Mouse (Mus musculus): Measurements from ENCODE around the gene Foxo1. TPM values are rescaled to one million over a fixed set of nuclear protein-coding genes. Genes with fewer than 3 reads are reported as not detected.

Gene Foxo1
- total RNA-seq, 2 experiments from 2014 or later, result 9.0 to 14.9 TPM

- intact Hi-C loops (cut with DNase I), result loop anchor here (5.0 to 10.0 kb wide), 4 partner anchors 136 to 1188 kb away; no protein-coding TSS in a partner anchor
- DNase-seq (ENCODE audit: low spot score in 2 of 2), result no peak
Measured at GRCm38 (mm10) chr3:52266606-52267160, 1.5 kb upstream of the Foxo1 start.

GRCm38 (mm10) chr3:52267293-52267651 lies 864 bp upstream of the Foxo1 start:
- intact Hi-C loops (cut with DNase I), result loop anchor here (5.0 to 10.0 kb wide), 4 partner anchors 135 to 1188 kb away; no protein-coding TSS in a partner anchor
- DNase-seq (ENCODE audit: low spot score in 2 of 2), result no peak

- DNase-seq (ENCODE audit: low spot score in 2 of 2), result no peak
- intact Hi-C loops (cut with DNase I), result loop anchor here (5.0 to 10.0 kb wide), 4 partner anchors 134 to 1186 kb away; no protein-coding TSS in a partner anchor
Measured at GRCm38 (mm10) chr3:52268487-52268736, 276 bp downstream of the Foxo1 start.

GRCm38 (mm10) chr3:52268737-52269513 lies 789 bp downstream of the Foxo1 start:
- intact Hi-C loops (cut with DNase I), result loop anchor here (5.0 to 10.0 kb wide), 4 partner anchors 133 to 1186 kb away; no protein-coding TSS in a partner anchor
- DNase-seq (ENCODE audit: low spot score in 2 of 2), result no peak

- peak; percentile 33 to 40 for DNase-seq (ENCODE audit: low spot score in 2 of 2)
- intact Hi-C loops (cut with DNase I), result loop anchor here (5.0 to 10.0 kb wide), 6 partner anchors 73 to 1185 kb away; no protein-coding TSS in a partner anchor
Measured at GRCm38 (mm10) chr3:52269514-52270351, 1.6 kb downstream of the Foxo1 start.

- intact Hi-C loops (cut with DNase I), result loop anchor here (5.0 kb wide), 2 partner anchors 72 to 232 kb away; no protein-coding TSS in a partner anchor
- DNase-seq (ENCODE audit: low spot score in 2 of 2), result no peak
Measured at GRCm38 (mm10) chr3:52270511-52270910, 2.4 kb downstream of the Foxo1 start.

- DNase-seq (ENCODE audit: low spot score in 2 of 2), result no peak
- intact Hi-C loops (cut with DNase I), result loop anchor here (5.0 kb wide), 2 partner anchors 71 to 231 kb away; no protein-coding TSS in a partner anchor
Measured at GRCm38 (mm10) chr3:52271376-52271775, 3.2 kb downstream of the Foxo1 start.

GRCm38 (mm10) chr3:52272376-52272865 lies 4.3 kb downstream of the Foxo1 start:
- intact Hi-C loops (cut with DNase I), result loop anchor here (5.0 kb wide), 2 partner anchors 70 to 230 kb away; no protein-coding TSS in a partner anchor
- no peak for DNase-seq (ENCODE audit: low spot score in 2 of 2)

- intact Hi-C loops (cut with DNase I), result loop anchor here (5.0 kb wide), 2 partner anchors 68 to 228 kb away; no protein-coding TSS in a partner anchor
- DNase-seq (ENCODE audit: low spot score in 2 of 2), result no peak
Measured at GRCm38 (mm10) chr3:52274475-52274874, 6.3 kb downstream of the Foxo1 start.

- no peak for DNase-seq (ENCODE audit: low spot score in 2 of 2)
- intact Hi-C loops (cut with DNase I), result no loop called here
Measured at GRCm38 (mm10) chr3:52275037-52275555, 7.0 kb downstream of the Foxo1 start.

GRCm38 (mm10) chr3:52280681-52281080 lies 12.5 kb downstream of the Foxo1 start:
- intact Hi-C loops (cut with DNase I), result no loop called here
- DNase-seq (ENCODE audit: low spot score in 2 of 2), result no peak

GRCm38 (mm10) chr3:52281882-52282281 lies 13.7 kb downstream of the Foxo1 start:
- no peak for DNase-seq (ENCODE audit: low spot score in 2 of 2)
- intact Hi-C loops (cut with DNase I), result no loop called here

- intact Hi-C loops (cut with DNase I), result no loop called here
- DNase-seq (ENCODE audit: low spot score in 2 of 2), result no peak
Measured at GRCm38 (mm10) chr3:52282369-52282768, 14.2 kb downstream of the Foxo1 start.

- no peak for DNase-seq (ENCODE audit: low spot score in 2 of 2)
- intact Hi-C loops (cut with DNase I), result no loop called here
Measured at GRCm38 (mm10) chr3:52283521-52283920, 15.4 kb downstream of the Foxo1 start.

GRCm38 (mm10) chr3:52290811-52291210 lies 22.7 kb downstream of the Foxo1 start:
- intact Hi-C loops (cut with DNase I), result no loop called here
- no peak for DNase-seq (ENCODE audit: low spot score in 2 of 2)

GRCm38 (mm10) chr3:52292498-52292897 lies 24.4 kb downstream of the Foxo1 start:
- DNase-seq (ENCODE audit: low spot score in 2 of 2), result no peak
- intact Hi-C loops (cut with DNase I), result no loop called here

GRCm38 (mm10) chr3:52293946-52294345 lies 25.8 kb downstream of the Foxo1 start:
- intact Hi-C loops (cut with DNase I), result no loop called here

GRCm38 (mm10) chr3:52295688-52296087 lies 27.6 kb downstream of the Foxo1 start:
- DNase-seq (ENCODE audit: low spot score in 2 of 2), result peak in 1 of 2 experiments; percentile 42
- intact Hi-C loops (cut with DNase I), result no loop called here

More at GRCm38 (mm10) chr3:52293946-52294345, 25.8 kb downstream of the Foxo1 start:
- no peak for DNase-seq (ENCODE audit: low spot score in 2 of 2)

- intact Hi-C loops (cut with DNase I), result no loop called here
- DNase-seq (ENCODE audit: low spot score in 2 of 2), result no peak
Measured at GRCm38 (mm10) chr3:52296224-52296760, 28.2 kb downstream of the Foxo1 start.

Data from left cerebral cortex, postnatal 25 days (tissue).